Mouse (Mus musculus) G1E (cell line): ENCODE data around the gene Gm27027. TPM values are rescaled to one million over a fixed set of nuclear protein-coding genes. Genes with fewer than 3 reads are reported as not detected.

Experiments
- ATAC-seq: 2 replicates; pipeline ENCODE4 v1.8.0; 2016; ENCODE audit warnings: mild to moderate bottlenecking; ENCODE audit not compliant: insufficient number of reproducible peaks, poor library complexity, low FRiP score, severe bottlenecking; ENCODE audit errors: extremely low read depth
- DNase-seq: peaks from one replicate; pipeline ENCODE4 v3.0.0; 2012; ENCODE audit warnings: low spot score
- H3K27me3 ChIP-seq: 2 replicates; pipeline ENCODE4 v1.6.1; 2012; ENCODE audit warnings: mild to moderate bottlenecking, low read length, inconsistent platforms; ENCODE audit not compliant: insufficient read depth
- H3K36me3 ChIP-seq: replicated peaks from 2 replicates; pipeline ENCODE3; 2012; ENCODE audit warnings: mild to moderate bottlenecking, inconsistent platforms
- H3K4me1 ChIP-seq: 2 replicates; pipeline ENCODE4 v1.6.1; 2012; ENCODE audit warnings: low read depth, low read length, inconsistent platforms, mixed read lengths; ENCODE audit not compliant: insufficient read depth
- H3K4me3 ChIP-seq: 2 replicates; pipeline ENCODE4 v1.5.1; 2012; ENCODE audit warnings: low read depth, mild to moderate bottlenecking, inconsistent platforms, low read length, moderate library complexity, mixed read lengths
- H3K9me3 ChIP-seq: replicated peaks from 2 replicates; pipeline ENCODE4 v1.6.1; 2012; ENCODE audit warnings: inconsistent platforms
- CTCF ChIP-seq: IDR thresholded peaks from 2 replicates; pipeline ENCODE4 v1.5.1; 2012; ENCODE audit warnings: low read depth, low read length, inconsistent platforms, mixed read lengths
- GATA1 ChIP-seq: IDR thresholded peaks from 2 replicates; pipeline ENCODE4 v1.6.1; 2012; ENCODE audit warnings: borderline replicate concordance, low read length, inconsistent platforms, mixed read lengths
- GATA2 ChIP-seq: IDR thresholded peaks from 2 replicates; pipeline ENCODE4 v1.6.1; 2012; ENCODE audit warnings: low read depth, low read length, inconsistent platforms, borderline replicate concordance
- POLR2AphosphoS5 ChIP-seq: IDR thresholded peaks from 2 replicates; pipeline ENCODE4 v1.6.1; 2012; ENCODE audit warnings: low read depth, low read length, inconsistent platforms; ENCODE audit not compliant: insufficient replicate concordance
- TAL1 ChIP-seq: conservative IDR thresholded peaks from 2 replicates; pipeline ENCODE4 v1.6.1; 2012; ENCODE audit warnings: low read depth, low read length, inconsistent platforms, mixed read lengths
- polyA plus RNA-seq: library from polyadenylated mRNA; stranded (reverse); fragments of >175 nt; gene quantifications from 2 replicates; pipeline ENCODE4 v1.2.3, GENCODE M21; 2012
- total RNA-seq, 2 experiments: library from RNA; stranded (forward) in 1 of 2; stranded (reverse) in 1 of 2; fragments of 200-1000 nt in 1 of 2; fragments of >200 nt in 1 of 2; fragmentation: Nextera tagmentation in 1 of 2; gene quantifications; 2 replicates each; pipeline ENCODE4 v1.2.3; 2014 to 2017

Gm27027 gene
- total and polyA plus RNA-seq, 3 experiments: not detected

DNA sequence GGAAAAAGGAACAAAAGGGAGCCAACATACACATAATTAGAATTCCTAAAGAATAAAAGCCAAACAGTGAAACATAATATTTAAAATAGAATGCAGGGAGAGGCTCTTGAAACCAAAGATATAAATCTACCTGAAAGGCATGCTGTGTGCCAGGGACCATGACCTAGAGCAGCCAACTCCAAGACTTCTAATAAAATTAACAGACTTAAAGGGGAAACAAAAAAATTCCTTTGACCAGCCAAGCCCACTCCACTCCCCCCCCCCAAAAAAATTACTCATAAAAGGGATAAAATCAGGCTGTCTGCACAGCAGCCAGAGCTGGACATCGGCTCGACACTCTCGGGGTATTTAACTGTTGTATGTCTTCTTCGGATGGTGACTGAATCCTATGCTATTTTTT is 51.3 kb downstream of the Gm27027 start:
- Histone ChIP-seq H3K9me3 (no peaks in the 10 kb centered on the region), H3K4me1 (no peaks in the 10 kb centered on the region), H3K4me3 (no peak overlapping the region), H3K27me3 (peaks cover 8% of the 10 kb centered on the region), H3K36me3 (no peaks in the 10 kb centered on the region)
- TF ChIP-seq GATA2 (no peak), POLR2AphosphoS5 (no peak), TAL1 (no peak), CTCF (no peak), GATA1 (no peak)
- no peak for DNase-seq
- ATAC-seq: no peak

DNA sequence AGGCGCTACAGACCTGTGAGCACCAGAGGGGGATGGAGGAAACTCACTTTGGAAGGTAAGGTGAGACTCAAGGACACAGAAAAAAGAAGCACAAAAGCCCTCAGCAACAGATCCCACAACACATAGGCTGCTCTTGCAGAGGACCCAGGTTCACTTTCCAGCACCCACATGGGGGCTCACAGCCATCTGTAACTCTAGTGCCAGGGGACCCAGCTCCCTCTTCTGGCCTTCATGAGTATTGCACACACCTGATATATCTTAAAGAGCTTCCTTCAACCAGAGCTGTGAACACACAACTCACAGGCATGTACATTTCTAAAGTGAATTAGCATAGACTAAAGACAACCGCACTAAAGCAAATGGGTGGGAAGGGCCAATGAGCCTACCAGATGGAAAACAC is 52.1 kb downstream of the Gm27027 start:
- no peak for ATAC-seq
- no peak for DNase-seq

DNA sequence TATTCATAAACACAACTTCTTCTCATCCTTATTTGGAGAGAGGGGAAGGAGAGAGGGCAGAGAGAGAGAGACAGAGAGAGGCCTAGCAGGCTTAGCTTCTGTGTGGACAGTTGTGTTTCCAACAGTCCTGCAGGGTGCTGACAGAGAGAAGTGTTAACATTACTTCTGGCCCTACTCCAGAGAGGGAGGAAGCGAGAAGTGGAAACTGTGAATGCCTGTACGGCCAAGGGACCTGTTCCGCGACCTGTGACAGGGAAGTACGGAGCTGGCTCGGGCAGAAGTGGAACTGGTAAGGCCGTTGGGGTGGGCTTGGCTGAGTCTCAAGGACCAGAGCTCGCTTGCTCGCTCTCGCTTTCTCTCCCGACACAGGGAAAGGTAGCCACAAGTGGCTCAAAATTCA is 54.5 kb downstream of the Gm27027 start:
- no peaks in the 10 kb centered on the region for H3K36me3 ChIP-seq
- no peak overlapping the region for H3K4me3 ChIP-seq
- peaks cover 8% of the 10 kb centered on the region for H3K27me3 ChIP-seq
- no peak for TF ChIP-seq GATA1
- no peak for TF ChIP-seq POLR2AphosphoS5
- TF ChIP-seq GATA2: no peak
- no peak for TF ChIP-seq CTCF
- TF ChIP-seq TAL1: no peak
- no peaks in the 10 kb centered on the region for H3K9me3 ChIP-seq
- ATAC-seq: no peak
- no peak for DNase-seq
- no peaks in the 10 kb centered on the region for H3K4me1 ChIP-seq

More for the DNA sequence above, 52.1 kb downstream of the Gm27027 start:
- Histone ChIP-seq H3K9me3 (no peaks in the 10 kb centered on the region), H3K4me1 (no peaks in the 10 kb centered on the region), H3K27me3 (peaks cover 8% of the 10 kb centered on the region), H3K4me3 (no peak overlapping the region), H3K36me3 (no peaks in the 10 kb centered on the region)
- TF ChIP-seq CTCF (0 out of 2 replicates have a peak, but pooled peaks have one; percentile 7), POLR2AphosphoS5 (no peak), GATA1 (no peak)

DNA sequence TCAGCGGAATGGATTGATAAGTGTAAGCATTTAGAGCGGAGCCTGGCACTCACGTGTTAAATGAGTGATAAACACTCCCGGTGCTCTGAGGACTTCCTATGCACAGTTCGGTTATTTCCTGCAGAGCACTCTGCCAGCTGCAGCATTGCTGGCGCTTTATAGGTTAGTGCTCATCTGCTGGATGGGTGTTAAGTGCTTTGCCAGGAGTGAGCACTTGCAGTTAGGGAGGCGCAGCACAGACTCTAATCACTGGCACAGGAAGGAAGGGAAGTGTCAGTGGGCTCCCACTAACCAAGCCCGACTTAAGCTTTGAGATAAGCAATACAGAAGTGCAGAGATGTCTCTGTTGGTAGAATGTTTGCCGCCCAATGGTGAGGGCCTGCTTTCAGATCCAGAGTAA is 57.6 kb downstream of the Gm27027 start:
- Histone ChIP-seq H3K36me3 (no peaks in the 10 kb centered on the region), H3K4me3 (no peak overlapping the region), H3K27me3 (peaks cover 10% of the 10 kb centered on the region), H3K4me1 (no peaks in the 10 kb centered on the region), H3K9me3 (no peaks in the 10 kb centered on the region)
- TF ChIP-seq TAL1 (no peak), GATA2 (no peak), POLR2AphosphoS5 (no peak), GATA1 (no peak), CTCF (no peak)
- ATAC-seq (no peak), DNase-seq (no peak)

- Histone ChIP-seq H3K4me3 (no peak overlapping the region), H3K36me3 (no peaks in the 10 kb centered on the region), H3K9me3 (no peaks in the 10 kb centered on the region), H3K4me1 (no peaks in the 10 kb centered on the region), H3K27me3 (no peaks in the 10 kb centered on the region; the same call in 1 of the 2 replicates)
- DNase-seq (no peak), ATAC-seq (no peak)
- TF ChIP-seq POLR2AphosphoS5 (no peak), CTCF (no peak), TAL1 (no peak), GATA1 (no peak), GATA2 (no peak)
Observed at GRCm38 (mm10) chr2:93928866-93929265, 67.3 kb downstream of the Gm27027 start.

DNA sequence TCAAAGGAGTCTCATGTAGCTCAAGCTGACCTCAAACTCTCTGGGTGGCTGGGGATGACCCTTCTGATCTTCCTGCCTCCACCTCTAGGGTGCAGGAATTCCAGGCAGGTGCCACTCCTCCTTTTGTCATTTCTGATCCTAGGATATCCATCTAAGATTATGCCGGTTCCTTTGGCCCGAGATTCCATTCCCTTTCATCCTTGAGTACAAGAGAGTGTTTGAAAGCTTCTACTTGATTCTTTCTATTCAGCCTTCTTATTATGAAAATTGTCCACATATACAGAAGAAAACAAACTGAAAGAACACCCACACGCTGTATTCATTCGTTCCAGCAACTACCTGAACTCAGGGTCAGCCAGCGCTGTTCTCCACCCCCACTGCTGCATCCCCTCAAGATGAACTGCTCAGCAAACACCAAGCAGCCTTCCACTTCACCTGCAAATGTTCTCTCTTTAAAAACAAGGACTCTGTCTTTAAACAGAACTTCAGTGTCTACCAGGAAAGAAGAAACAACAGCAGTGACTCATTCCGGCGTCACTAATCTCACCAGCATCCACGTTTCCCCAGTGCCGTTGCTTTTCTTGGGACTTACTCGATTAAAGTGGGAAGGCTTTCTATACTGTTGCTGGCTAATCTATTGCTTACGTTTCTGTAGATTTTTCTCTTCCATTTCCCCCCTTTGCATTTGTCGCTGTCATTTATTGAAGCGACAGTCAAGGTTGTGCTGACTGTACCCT is 68.3 kb downstream of the Gm27027 start:
- DNase-seq (no peak), ATAC-seq (no peak)
- TF ChIP-seq GATA2 (no peak), CTCF (no peak), GATA1 (no peak), POLR2AphosphoS5 (no peak), TAL1 (no peak)
- H3K36me3 ChIP-seq: no peaks in the 10 kb centered on the region
- no peak overlapping the region for H3K4me3 ChIP-seq
- H3K4me1 ChIP-seq: no peaks in the 10 kb centered on the region
- H3K9me3 ChIP-seq: no peaks in the 10 kb centered on the region
- H3K27me3 ChIP-seq: no peaks in the 10 kb centered on the region
